9 mouse cellular contexts compared by ENCODE assay signal in the genomic region with DNA sequence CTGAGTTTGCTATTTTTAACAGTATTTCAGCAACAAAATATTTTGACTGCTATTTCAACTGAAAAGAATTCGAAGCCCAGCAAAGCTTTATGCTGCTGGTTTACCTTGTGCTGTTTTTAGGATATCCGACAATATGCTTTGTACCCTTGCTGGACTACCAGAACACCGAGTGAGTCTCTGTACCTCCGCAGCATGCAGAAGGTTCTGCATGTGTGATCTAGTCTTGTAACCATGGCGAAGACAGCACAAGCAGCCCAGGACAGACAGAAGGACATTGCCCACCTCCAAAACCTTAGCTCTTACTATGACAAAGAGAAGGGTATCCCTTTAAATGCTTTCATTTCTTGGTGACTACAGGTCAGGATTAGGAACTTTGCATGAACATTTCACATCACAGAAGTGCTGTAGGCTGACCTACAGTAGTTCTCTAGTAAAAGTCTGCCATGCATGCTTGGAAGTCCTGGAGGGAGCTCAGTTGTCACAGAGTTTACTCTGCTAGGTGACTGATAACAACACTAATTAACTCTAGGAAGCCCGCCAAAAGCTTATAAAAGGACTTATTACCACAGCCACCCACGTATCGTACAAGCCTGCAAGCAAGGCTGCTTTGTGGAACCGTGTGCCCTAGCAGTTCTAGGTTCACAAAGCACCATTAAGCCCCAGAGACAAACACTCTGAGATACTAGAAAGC. TPM values are rescaled to one million over a fixed set of nuclear protein-coding genes. Genes with fewer than 3 reads are reported as not detected.
DNase-seq lines count a peak whose midpoint lies in the region; ATAC-seq and TF ChIP-seq lines count a peak whose summit lies in the region.
"Had no signal": no experiment of that assay in that cellular context is flagged by ENCODE, and none has a peak within 500 bp of the region (broad histone marks: within the 10 kb centered on the region; RNA-seq: fewer than 3 reads in every experiment).

No protein-coding gene starts in this region.

- no peaks in the 10 kb centered on the region for H3K27me3 ChIP-seq in forebrain, embryonic 10.5 days (ENCODE audit: poor library complexity, severe bottlenecking)
- no peaks in the 10 kb centered on the region for H3K27me3 ChIP-seq in forebrain, embryonic 11.5 days (ENCODE audit: control insufficient read depth, insufficient read depth, low read length)
- no peaks in the 10 kb centered on the region for H3K27me3 ChIP-seq in midbrain, postnatal 0 days (ENCODE audit: insufficient read depth, low read length)
- H3K27me3 ChIP-seq in midbrain, embryonic 10.5 days (ENCODE audit: low read depth, poor library complexity, severe bottlenecking), result no peaks in the 10 kb centered on the region
- H3K27me3 ChIP-seq in stomach, embryonic 14.5 days (ENCODE audit: control insufficient read depth, insufficient read depth, low read length), result no peaks in the 10 kb centered on the region

- no peak for ATAC-seq in forebrain, embryonic 11.5 days (replicated peaks; ENCODE audit: low FRiP score)
- ATAC-seq in midbrain, postnatal 0 days (ENCODE audit: low FRiP score), result no peak
- ATAC-seq in stomach, embryonic 14.5 days (ENCODE audit: insufficient number of reproducible peaks, insufficient read depth, low FRiP score, low read depth), result no peak; the same call in 1 of the 2 replicates
- ATAC-seq in monocyte, adult 5-6 weeks (replicated peaks; ENCODE audit: insufficient number of reproducible peaks, low FRiP score, low TSS enrichment, poor library complexity, severe bottlenecking), result no peak

- no peak overlapping the region for H3K4me2 ChIP-seq in forebrain, embryonic 11.5 days (ENCODE audit: low read depth, low read length, severe bottlenecking)
- no peak overlapping the region for H3K4me2 ChIP-seq in midbrain, postnatal 0 days (ENCODE audit: low read depth, low read length, poor library complexity, severe bottlenecking)
- peak overlapping the region; percentile 14 for H3K4me2 ChIP-seq in stomach, embryonic 14.5 days (replicated peaks; ENCODE audit: low read depth, low read length)

- 88% methylated on average over 9 of the region's 9 CpGs for WGBS in forebrain, embryonic 10.5 days
- WGBS in forebrain, embryonic 11.5 days, result 81% methylated on average over 9 of the region's 9 CpGs
- WGBS in midbrain, postnatal 0 days, result 72% methylated on average over 9 of the region's 9 CpGs
- 92% methylated on average over 9 of the region's 9 CpGs for WGBS in midbrain, embryonic 10.5 days
- WGBS in stomach, embryonic 14.5 days, result 52% methylated on average over 9 of the region's 9 CpGs

- TF ChIP-seq CTCF in midbrain, postnatal 0 days (IDR thresholded peaks at IDR 0.05), result no peak

- no peaks in the 10 kb centered on the region for H3K4me1 ChIP-seq in forebrain, embryonic 10.5 days
- H3K4me1 ChIP-seq in forebrain, embryonic 11.5 days (replicated peaks; ENCODE audit: control insufficient read depth, insufficient read depth, low read length), result no peaks in the 10 kb centered on the region
- H3K4me1 ChIP-seq in midbrain, postnatal 0 days (ENCODE audit: insufficient read depth, low read length), result no peaks in the 10 kb centered on the region
- peaks cover 4% of the 10 kb centered on the region; the same call in 1 of the 2 replicates for H3K4me1 ChIP-seq in midbrain, embryonic 10.5 days
- H3K4me1 ChIP-seq in stomach, embryonic 14.5 days (ENCODE audit: control insufficient read depth, insufficient read depth, low read length), result peaks cover 28% of the 10 kb centered on the region

- no peaks in the 10 kb centered on the region for H3K36me3 ChIP-seq in forebrain, embryonic 10.5 days (replicated peaks)
- H3K36me3 ChIP-seq in forebrain, embryonic 11.5 days (ENCODE audit: control insufficient read depth, insufficient read depth, low read length), result no peaks in the 10 kb centered on the region
- no peaks in the 10 kb centered on the region for H3K36me3 ChIP-seq in midbrain, postnatal 0 days (ENCODE audit: insufficient read depth, low read length)
- no peaks in the 10 kb centered on the region; the same call in 1 of the 2 replicates for H3K36me3 ChIP-seq in midbrain, embryonic 10.5 days
- no peaks in the 10 kb centered on the region for H3K36me3 ChIP-seq in stomach, embryonic 14.5 days (ENCODE audit: control insufficient read depth, insufficient read depth, low read length)

- peak overlapping the region; percentile 5; the same call in 1 of the 2 replicates for H3K4me3 ChIP-seq in forebrain, embryonic 10.5 days
- no peak overlapping the region for H3K4me3 ChIP-seq in forebrain, embryonic 11.5 days (ENCODE audit: low read depth, low read length)
- H3K4me3 ChIP-seq in midbrain, postnatal 0 days (ENCODE audit: low read depth, low read length), result no peak overlapping the region
- H3K4me3 ChIP-seq in midbrain, embryonic 10.5 days, result no peak overlapping the region
- peak overlapping the region; percentile 8; the same call in 1 of the 2 replicates for H3K4me3 ChIP-seq in stomach, embryonic 14.5 days (ENCODE audit: low read depth, low read length)

- H3K9ac ChIP-seq in forebrain, embryonic 11.5 days (ENCODE audit: low read length), result no peak overlapping the region
- H3K9ac ChIP-seq in midbrain, postnatal 0 days (replicated peaks; ENCODE audit: low read length, poor library complexity, severe bottlenecking), result no peak overlapping the region
- 0 out of 2 replicates have a peak overlapping the region, but pooled peaks have one; percentile 14 for H3K9ac ChIP-seq in stomach, embryonic 14.5 days (replicated peaks; ENCODE audit: low read depth, low read length)

- no peak overlapping the region; the same call in 1 of the 2 replicates for H3K27ac ChIP-seq in forebrain, embryonic 10.5 days
- H3K27ac ChIP-seq in forebrain, embryonic 11.5 days (ENCODE audit: low read depth, low read length), result no peak overlapping the region
- H3K27ac ChIP-seq in midbrain, postnatal 0 days (ENCODE audit: low read depth, low read length), result no peak overlapping the region; the same call in 1 of the 2 replicates
- no peak overlapping the region for H3K27ac ChIP-seq in midbrain, embryonic 10.5 days (replicated peaks)
- peak overlapping the region; percentile 56; the same call in 1 of the 2 replicates for H3K27ac ChIP-seq in stomach, embryonic 14.5 days (ENCODE audit: low read length)

- no peaks in the 10 kb centered on the region for H3K9me3 ChIP-seq in forebrain, embryonic 10.5 days
- no peaks in the 10 kb centered on the region for H3K9me3 ChIP-seq in forebrain, embryonic 11.5 days (ENCODE audit: control insufficient read depth, low read length)
- no peaks in the 10 kb centered on the region for H3K9me3 ChIP-seq in midbrain, postnatal 0 days (ENCODE audit: low read length)
- no peaks in the 10 kb centered on the region for H3K9me3 ChIP-seq in midbrain, embryonic 10.5 days (replicated peaks)
- no peaks in the 10 kb centered on the region for H3K9me3 ChIP-seq in stomach, embryonic 14.5 days (ENCODE audit: control insufficient read depth, low read depth, low read length)

- no peak for DNase-seq in forebrain, embryonic 10.5 days (ENCODE audit: extremely low spot score, low spot score)
- no peak for DNase-seq in forebrain, embryonic 11.5 days (ENCODE audit: low spot score)
- peak; percentile 55 for DNase-seq in midbrain, postnatal 0 days (ENCODE audit: low spot score)
- DNase-seq in midbrain, embryonic 10.5 days (ENCODE audit: low spot score), result no peak
- DNase-seq in induced T-regulatory cell, adult 2 months (ENCODE audit: low read depth), result peak; percentile 78
- DNase-seq in lung, postnatal 4 days, result no peak
- DNase-seq: adrenal gland, postnatal 14 days had no signal

RNA-seq across cellular contexts. Expression of a gene that starts 1.6 kb away (rescaled TPM):
- 1.9 and 2.5 TPM in 2 replicates for polyA plus RNA-seq in forebrain, embryonic 10.5 days (2016; fragmentation: Nextera tagmentation; extraction: Ambion mirVana)
- 1.9 and 2.4 TPM in 2 replicates for polyA plus RNA-seq in forebrain, embryonic 11.5 days (2014; fragmentation: Nextera tagmentation; extraction: Ambion mirVana)
- 0.52 and 1.3 TPM in 2 replicates for total RNA-seq in midbrain, postnatal 0 days (2014; rRNA removed)
- polyA plus RNA-seq in midbrain, postnatal 0 days (2015; fragmentation: Nextera tagmentation; extraction: Ambion mirVana), result 0.49 and 0.64 TPM in 2 replicates
- polyA plus RNA-seq in midbrain, embryonic 10.5 days (2016; fragmentation: Nextera tagmentation; extraction: Ambion mirVana), result 1.8 and 1.9 TPM in 2 replicates
- polyA plus RNA-seq in stomach, embryonic 14.5 days (2014; fragmentation: Nextera tagmentation; extraction: Ambion mirVana), result 4.5 and 5.5 TPM in 2 replicates
- 14.6 to 34.3 TPM (median 25.6 TPM) in 3 replicates for total RNA-seq in monocyte, adult 5-6 weeks (2017)

RNA-seq across cellular contexts. Expression of a gene that starts 47.8 kb away (rescaled TPM):
- polyA plus RNA-seq in forebrain, embryonic 10.5 days (2016; fragmentation: Nextera tagmentation; extraction: Ambion mirVana), result 0.23 and 0.55 TPM in 2 replicates
- polyA plus RNA-seq in forebrain, embryonic 11.5 days (2014; fragmentation: Nextera tagmentation; extraction: Ambion mirVana), result 0.36 and 0.49 TPM in 2 replicates
- not detected in 2 replicates for total RNA-seq in midbrain, postnatal 0 days (2014; rRNA removed)
- polyA plus RNA-seq in midbrain, postnatal 0 days (2015; fragmentation: Nextera tagmentation; extraction: Ambion mirVana), result 0.10 and 0.11 TPM in 2 replicates
- 0.07 and 0.20 TPM in 2 replicates for polyA plus RNA-seq in midbrain, embryonic 10.5 days (2016; fragmentation: Nextera tagmentation; extraction: Ambion mirVana)
- 0.50 and 1.1 TPM in 2 replicates for polyA plus RNA-seq in stomach, embryonic 14.5 days (2014; fragmentation: Nextera tagmentation; extraction: Ambion mirVana)
- total RNA-seq in monocyte, adult 5-6 weeks (2017), result 31.4 to 45.9 TPM (median 34.6 TPM) in 3 replicates

Comparison
In these comparisons a context has a peak if more than half of its experiments do, and no peak if none do; other contexts are left out.
1. DNase-seq: peak in midbrain, postnatal 0 days (single experiment) and induced T-regulatory cell, adult 2 months (single experiment); none in forebrain, embryonic 10.5 days (single experiment), forebrain, embryonic 11.5 days (single experiment), midbrain, embryonic 10.5 days (single experiment) and lung, postnatal 4 days (0 of 2).
2. H3K4me3 ChIP-seq: peak in forebrain, embryonic 10.5 days (single experiment) and stomach, embryonic 14.5 days (single experiment); none in forebrain, embryonic 11.5 days (single experiment), midbrain, postnatal 0 days (single experiment) and midbrain, embryonic 10.5 days (single experiment).